Mouse (Mus musculus) myocyte (in vitro differentiated cells): Measurements from ENCODE around the gene Emx1.

ENCODE experiments used
- CEBPB ChIP-seq: IDR thresholded peaks from 2 replicates; pipeline ENCODE4 v1.6.1; 2011; ENCODE audit warnings: mild to moderate bottlenecking, moderate library complexity; ENCODE audit not compliant: poor library complexity, insufficient read depth, severe bottlenecking
- E2F4 ChIP-seq: IDR thresholded peaks from one replicate; pipeline ENCODE4 v1.6.1; 2011; ENCODE audit warnings: mild to moderate bottlenecking, control low read depth, moderate library complexity; ENCODE audit not compliant: insufficient read depth
- MAX ChIP-seq: IDR thresholded peaks from one replicate; pipeline ENCODE4 v1.6.1; 2011; ENCODE audit warnings: low read depth, mild to moderate bottlenecking, control low read depth
- MYOD1 ChIP-seq, 3 experiments: IDR thresholded peaks; one replicate each; pipeline ENCODE4 v1.6.1; 2011; ENCODE audit warnings: control low read depth in 2 of 3, low read depth in 2 of 3, mild to moderate bottlenecking in 2 of 3, moderate library complexity in 1 of 3; ENCODE audit not compliant: insufficient read length in 2 of 3, control insufficient read depth in 1 of 3
- POLR2A ChIP-seq: IDR thresholded peaks from one replicate; pipeline ENCODE4 v1.6.1; 2011; ENCODE audit warnings: low read depth, mild to moderate bottlenecking, control low read depth, moderate library complexity; ENCODE audit not compliant: insufficient read length
- POLR2AphosphoS2 ChIP-seq: IDR thresholded peaks from one replicate; pipeline ENCODE4 v1.6.1; 2011; ENCODE audit warnings: low read depth, control low read depth; ENCODE audit not compliant: insufficient read length
- REST ChIP-seq: IDR thresholded peaks from one replicate; pipeline ENCODE4 v1.6.1; 2011; ENCODE audit warnings: mild to moderate bottlenecking, control low read depth, moderate library complexity; ENCODE audit not compliant: insufficient read depth, insufficient read length
- TCF12 ChIP-seq: IDR thresholded peaks from one replicate; pipeline ENCODE4 v1.6.1; 2011; ENCODE audit warnings: mild to moderate bottlenecking, control low read depth; ENCODE audit not compliant: poor library complexity, insufficient read depth, severe bottlenecking
- TCF3 ChIP-seq: IDR thresholded peaks from one replicate; pipeline ENCODE4 v1.6.1; 2011; ENCODE audit warnings: low read depth, control low read depth; ENCODE audit not compliant: insufficient read length
- USF1 ChIP-seq: IDR thresholded peaks from one replicate; pipeline ENCODE4 v1.6.1; 2011; ENCODE audit warnings: low read depth, mild to moderate bottlenecking, control low read depth, moderate library complexity

DNA sequence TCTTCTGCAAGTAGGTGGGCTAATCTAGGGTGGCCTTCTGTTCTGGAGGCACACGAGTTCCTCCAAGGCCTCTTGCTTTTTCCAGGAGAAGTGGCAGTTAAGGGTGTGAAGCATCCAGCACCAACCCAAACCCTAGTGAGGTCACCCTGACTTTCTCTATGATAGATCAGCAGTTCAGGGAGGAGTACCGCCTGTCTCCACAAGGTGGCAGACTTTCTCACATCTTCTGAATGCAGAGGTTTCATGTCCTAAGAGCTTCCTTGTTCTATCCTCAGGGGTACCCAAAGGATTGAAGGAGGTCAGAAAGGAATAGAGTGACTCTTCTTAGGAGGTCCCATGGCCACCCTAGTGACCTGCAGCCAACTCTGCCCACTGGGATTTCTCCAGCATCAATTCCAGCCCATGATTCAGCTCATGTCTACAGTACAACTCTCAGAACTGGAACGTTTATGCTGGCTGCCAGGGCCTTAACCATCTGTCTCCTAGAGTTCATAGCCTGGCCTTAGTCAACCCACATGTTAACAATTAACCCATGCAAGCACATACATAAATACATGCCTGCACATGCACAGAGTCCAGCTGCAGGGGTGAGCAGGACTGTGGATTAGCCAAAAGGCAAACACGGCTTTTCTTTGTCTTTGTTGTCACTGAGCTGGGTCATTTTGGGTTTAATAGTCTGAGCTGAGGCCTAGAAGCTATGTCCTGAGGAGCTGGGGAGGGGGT is 26.9 kb upstream of the Emx1 start:
- TF ChIP-seq POLR2A (no peak), E2F4 (no peak), POLR2AphosphoS2 (no peak), USF1 (no peak), MAX (no peak), CEBPB (no peak), MYOD1 (IDR thresholded peaks at IDR 0.05; ENCODE audit: control insufficient read depth in 1 of 3, insufficient read length in 2 of 3, low read depth in 2 of 3) (no peak), TCF12 (no peak), TCF3 (no peak), REST (no peak)
